Mouse (Mus musculus): Measurements from ENCODE around the gene Tmc5.

Gene Tmc5

DNA sequence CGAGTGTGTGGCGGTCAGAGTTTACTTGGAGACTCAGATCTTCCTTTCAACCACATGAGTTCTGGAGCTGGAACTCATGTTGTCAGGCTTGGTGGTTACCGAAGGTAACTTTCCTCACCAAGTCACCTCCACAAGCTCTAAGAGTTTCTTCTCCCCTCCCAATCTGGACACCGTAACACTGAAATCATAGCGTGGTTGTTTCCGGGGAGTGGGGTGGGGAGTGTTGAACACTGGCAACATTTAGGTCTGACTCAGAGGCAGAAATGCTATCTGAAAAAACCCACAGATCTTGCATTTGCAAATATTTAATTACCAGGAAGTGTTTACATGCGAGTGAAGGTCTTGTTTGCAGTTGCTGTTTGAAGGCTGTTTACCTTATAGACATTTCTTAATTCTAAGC is 12.7 kb downstream of the Tmc5 start:
- intact Hi-C loops (cut with DNase I), result no loop called here

DNA sequence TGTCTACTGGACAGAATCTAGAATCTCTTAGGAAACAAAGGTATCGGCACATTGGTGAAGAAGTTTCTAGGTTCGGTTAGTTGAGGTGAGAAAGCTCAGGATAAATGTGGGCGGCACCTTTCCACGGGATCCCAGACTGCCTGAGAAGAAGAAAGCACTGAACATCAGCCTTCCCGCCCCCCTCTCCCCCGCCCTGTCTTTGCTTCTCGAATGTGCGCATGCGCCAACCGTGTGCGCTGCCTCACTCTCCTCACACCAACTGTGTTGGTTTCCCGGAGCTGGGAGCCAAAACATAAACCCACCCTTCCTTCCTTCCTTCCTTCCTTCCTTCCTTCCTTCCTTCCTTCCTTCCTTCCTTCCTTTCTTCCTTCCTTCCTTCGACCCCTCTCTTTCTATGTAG is 13.6 kb downstream of the Tmc5 start:
- intact Hi-C loops (cut with DNase I), result no loop called here

DNA sequence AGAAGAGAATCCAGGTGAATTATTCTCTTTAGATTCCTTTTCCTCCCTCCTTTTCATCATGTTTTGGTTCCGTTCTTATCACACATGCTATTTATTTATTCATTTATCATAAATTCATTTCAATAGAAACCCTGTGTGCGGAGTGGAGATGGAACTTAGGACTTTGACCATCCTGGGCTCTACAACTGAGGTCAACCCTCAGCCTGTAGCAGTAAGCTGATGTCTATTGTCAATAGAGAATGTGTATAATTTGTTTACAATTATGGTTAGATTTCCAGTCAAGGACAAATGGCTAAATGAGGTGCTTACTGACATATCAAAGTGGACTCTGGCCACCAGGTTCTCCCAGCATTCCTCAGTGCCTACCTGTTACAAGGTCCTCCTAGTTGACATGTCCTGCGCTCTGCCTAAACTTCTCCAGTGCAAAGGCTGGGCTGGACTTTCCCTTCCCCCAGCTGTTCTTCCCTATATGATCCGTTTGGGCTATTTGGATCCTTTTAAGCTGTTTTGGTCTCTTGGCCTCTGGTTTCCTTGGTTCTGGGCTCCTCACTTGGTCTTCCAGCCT is 14.2 kb downstream of the Tmc5 start:
- intact Hi-C loops (cut with DNase I), result no loop called here

DNA sequence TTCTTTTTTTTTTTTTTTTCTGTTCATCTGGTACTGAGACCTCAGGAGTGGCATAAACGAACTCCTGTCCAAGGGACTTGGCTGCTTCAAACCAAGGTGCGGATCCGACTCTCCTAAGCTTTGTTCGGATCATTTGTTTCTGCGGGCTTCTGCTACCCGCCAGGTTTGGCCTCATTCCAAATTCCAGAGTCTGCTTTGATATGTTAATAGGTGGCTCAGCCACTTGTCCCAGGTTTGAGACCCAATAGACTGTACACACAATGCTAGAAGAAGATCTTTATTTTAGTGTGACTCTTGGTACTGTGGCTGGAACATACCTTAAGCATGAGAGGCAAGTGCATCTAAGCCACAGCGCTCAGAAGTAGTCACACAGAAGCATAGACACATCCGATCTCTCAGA is 14.8 kb downstream of the Tmc5 start:
- intact Hi-C loops (cut with DNase I), result no loop called here

DNA sequence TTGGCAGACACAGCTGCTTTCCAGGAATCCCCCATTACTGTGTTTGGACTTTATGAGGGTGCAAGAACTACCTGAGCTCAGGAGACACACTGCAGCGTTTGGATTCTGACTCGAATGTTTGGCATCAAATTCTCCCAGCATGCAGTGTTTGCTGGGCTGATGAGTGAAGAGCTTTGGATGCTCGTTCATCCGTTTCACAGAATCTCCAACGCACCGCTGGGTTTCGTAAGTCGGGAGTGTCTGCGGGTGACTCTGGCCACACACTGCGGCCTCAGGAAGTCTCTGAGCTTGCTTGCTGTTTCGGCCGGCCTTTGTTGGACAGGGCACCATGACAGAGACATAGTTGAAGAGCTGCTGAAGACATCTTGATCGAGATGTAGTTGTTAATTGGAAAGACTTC is 17.0 kb downstream of the Tmc5 start:
- intact Hi-C loops (cut with DNase I), result no loop called here

DNA sequence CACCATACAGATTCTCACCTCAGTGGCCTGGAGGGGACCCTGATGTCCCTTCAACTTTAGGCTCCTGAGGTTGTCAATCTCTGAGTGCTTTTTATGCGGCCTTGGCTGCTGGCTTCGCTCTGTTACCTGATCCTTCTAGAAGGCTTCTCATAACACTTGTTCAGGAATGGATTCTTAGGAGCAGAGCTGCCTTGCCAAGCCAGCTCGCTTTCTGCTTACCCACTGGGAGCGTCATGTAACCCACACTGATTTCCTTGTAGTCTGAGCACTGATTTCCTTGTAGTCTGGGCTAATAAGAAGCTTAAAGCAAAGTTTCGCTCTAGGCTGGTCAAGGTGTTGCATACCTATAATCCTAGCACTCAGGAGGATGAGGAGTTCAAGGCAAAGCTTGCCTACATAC is 21.0 kb downstream of the Tmc5 start:
- intact Hi-C loops (cut with DNase I), result no loop called here

DNA sequence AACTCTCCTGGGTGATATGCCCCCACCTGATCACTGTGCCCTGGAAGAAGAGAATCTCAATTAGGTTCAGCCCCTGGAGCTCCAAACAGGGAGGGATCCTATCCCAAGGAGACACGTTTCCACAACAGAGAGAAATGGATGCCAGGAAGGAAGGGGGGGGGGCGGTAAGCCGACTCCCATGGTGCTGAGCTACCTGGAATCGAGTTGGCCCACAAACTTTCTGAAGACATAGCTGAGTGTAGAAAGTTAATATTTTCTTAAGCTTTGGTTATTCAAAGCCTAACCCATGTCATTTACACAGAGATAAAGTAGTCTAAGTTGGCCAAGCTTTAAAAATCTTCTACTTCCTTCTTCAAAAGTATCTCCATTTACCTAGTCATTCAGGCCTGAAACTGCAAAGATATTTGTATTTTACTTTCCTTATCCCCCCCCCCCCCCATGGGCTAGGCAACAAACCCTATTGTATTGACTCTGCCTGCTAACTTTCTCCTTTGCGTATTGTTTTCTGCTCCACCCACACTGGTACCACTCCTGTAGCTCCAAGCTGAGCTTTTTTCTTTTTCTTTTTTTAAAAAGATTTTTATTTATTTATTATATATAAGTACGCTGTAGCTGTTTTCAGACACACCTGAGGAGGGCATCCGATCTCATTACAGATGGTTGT is 23.3 kb downstream of the Tmc5 start:
- intact Hi-C loops (cut with DNase I), result no loop called here

DNA sequence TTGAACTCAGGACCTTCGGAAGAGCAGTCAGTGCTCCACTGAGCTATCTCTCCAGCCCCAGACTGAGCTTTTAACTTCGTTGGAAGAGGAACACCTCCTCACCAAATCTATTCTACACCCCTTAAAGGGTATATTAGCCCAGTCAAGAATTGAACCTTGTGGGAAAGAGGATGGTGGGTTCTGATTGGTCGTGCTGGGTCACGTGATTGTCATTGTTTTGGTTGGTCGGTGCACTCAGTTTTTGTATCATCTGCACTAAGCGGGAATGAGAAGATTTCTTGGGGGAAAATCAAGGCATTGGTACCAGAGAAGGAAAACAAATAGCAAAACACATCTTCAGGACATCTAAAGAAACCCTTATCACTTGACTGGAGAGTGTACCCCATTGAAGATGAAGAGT is 24.0 kb downstream of the Tmc5 start:
- intact Hi-C loops (cut with DNase I), result no loop called here

DNA sequence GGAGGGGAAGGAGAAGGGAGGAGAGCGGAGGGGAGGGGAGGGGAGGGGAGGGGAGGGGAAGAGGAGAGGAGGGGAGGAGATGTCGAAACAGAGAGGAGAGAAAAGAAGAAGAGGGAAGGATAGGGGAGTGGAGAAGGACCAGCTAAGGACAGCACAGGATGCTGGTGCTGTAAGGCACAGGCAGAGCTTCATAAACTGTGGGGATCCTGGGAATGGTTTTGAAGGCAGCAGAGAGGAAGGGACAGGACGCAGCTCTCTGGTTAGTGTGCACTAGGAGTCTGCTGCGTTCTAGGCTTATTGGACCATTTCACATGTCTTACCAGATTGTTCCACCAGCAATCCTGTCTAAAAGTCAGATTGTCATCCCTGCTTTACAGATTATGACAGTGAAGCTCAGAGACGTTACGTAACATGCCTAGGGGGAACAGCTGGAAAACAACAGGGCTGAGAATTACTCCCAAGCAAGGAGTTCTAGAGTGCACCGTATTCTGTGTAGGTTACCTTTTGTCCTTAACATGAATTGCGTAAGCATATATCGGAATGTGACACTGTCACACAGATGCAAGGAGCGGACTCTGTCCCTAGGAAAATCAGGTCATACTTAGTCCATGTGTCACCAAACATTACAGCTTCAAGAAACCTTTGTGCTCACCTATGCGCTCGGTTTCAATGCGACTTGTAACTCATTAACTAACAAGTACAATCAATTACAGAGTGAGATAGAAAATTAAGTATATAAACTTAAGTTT is 30.6 kb downstream of the Tmc5 start:
- intact Hi-C loops (cut with DNase I), result no loop called here

DNA sequence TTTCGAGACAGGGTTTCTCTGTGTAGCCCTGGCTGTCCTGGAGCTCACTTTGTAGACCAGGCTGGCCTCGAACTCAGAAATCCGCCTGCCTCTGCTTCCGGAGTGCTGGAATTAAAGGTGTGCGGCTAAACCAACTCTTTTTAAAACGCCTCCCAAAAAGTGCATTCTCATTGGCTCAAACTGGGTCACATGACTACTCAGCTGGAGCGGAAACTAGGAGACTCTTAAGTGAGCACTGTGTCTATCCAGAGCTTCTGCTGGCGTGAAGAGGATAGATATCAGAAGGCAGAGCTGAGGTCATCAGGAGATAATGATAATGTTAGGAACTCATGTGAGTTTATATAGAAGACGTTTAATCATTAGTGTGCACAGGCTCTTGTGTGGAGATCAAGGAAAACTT is 36.0 kb downstream of the Tmc5 start:
- intact Hi-C loops (cut with DNase I), result no loop called here

DNA sequence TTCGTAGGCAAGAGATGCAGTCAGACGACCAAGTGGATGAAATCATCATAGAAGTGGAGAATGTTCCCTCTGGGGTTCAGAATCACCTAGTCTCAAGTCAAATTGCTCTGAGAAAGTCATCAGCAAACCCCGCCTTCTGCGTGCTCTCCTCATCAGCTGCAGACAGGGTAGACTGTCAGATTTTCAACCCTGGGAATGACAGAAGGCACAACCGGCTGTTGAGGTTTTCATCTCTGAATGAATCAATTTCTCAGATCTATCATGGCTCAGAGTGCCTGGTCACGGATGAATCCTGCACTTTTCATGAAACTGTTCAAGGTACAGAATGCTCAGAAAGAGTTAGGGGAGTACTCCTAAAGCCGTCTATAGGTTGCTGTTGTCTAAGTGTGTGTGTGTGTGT is 36.9 kb downstream of the Tmc5 start:
- intact Hi-C loops (cut with DNase I), result no loop called here

DNA sequence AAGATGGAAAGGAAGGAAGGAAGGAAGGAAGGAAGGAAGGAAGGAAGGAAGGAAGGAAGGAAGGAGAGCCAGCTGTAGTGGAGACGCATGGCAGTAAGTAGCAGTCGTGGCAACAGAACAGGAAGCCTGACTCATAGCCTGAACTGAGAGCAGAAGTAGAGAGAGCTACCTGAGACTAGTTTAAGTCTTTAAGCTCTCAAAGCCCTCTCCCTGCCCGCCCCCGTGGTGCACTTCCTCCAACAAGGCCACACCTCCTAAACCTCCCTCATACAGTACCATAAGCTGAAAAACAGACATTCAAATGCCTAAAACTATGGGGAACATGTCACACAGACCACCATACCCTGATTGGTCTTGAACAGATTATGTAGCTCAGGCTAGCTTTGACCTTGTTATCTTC is 40.4 kb downstream of the Tmc5 start:
- intact Hi-C loops (cut with DNase I), result no loop called here

DNA sequence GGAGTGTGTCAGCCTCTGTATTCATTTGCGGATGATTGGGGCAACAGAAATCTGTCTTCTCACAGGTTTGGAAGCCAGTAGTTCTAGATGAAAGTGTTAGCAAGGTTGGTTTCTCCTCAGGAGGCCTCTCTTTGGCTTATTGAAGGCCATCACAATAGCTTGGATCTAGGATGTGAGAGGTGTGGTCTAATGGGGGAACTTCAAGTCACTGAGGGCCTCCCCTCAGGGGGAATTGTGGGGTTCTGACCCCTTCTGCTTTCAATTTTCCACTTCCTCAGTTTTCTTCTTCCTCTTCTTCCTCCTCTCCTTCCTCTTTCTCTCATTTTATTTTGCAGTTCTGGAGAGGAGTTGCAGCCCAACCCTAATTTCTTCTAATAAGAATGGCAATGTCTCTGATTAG is 49.1 kb downstream of the Tmc5 start:
- intact Hi-C loops (cut with DNase I), result no loop called here

DNA sequence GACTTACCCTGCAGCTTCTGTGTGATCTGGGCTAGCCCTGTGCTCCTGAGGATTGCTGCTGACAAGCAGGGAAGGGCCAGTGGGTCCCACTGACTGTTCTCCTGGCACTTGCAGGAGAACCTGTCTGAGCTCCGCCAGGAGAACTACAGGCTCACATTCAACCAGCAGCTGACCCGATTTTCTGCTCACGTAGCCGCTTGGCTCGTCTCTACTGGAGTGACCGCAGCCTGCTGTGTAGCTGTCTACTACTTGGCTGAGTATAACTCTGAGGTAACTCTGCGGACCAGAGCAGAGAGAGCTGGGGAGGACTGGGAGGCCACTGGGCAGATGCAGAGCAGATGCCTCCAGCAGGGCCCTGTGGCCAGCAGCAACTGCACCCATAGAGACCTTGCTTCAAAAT is 52.2 kb downstream of the Tmc5 start:
- intact Hi-C loops (cut with DNase I), result no loop called here

DNA sequence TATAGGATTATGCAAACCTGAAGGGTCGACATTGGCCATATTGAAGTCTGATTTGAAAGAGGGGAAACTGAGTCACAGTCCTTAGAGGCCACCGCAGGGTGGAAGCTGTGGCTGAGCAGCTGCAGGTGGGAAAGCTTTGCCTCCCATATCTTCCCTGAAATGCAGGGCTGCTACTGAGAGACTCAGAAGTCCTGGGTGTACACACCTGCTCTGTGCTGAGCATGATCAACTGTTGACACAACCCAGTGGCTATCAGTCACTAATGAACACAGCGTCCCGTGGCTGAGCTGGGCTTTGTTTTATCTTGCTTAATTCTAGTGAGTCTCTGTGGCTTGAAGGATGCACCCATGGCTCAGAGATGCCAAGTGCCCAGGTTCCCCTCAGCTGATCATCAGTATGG is 53.0 kb downstream of the Tmc5 start:
- intact Hi-C loops (cut with DNase I), result no loop called here

DNA sequence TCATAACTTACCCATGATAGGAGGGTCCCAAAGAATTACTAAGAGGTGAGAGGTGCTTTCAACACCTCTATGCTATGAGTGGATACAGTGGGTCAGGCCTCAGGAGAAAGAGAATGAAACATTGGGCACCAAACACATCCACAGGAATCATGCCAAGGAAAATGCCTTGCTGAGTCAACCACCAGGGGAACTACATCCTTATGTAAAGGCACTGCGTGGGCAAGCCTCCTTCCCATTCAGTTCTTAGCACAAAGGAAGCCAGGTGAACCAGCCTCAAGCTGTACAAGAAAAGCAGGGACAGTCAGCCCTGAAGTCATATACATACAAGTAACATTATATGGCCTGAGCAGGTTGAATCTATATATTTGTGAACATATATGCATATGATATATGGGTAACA is 53.8 kb downstream of the Tmc5 start:
- intact Hi-C loops (cut with DNase I), result no loop called here

DNA sequence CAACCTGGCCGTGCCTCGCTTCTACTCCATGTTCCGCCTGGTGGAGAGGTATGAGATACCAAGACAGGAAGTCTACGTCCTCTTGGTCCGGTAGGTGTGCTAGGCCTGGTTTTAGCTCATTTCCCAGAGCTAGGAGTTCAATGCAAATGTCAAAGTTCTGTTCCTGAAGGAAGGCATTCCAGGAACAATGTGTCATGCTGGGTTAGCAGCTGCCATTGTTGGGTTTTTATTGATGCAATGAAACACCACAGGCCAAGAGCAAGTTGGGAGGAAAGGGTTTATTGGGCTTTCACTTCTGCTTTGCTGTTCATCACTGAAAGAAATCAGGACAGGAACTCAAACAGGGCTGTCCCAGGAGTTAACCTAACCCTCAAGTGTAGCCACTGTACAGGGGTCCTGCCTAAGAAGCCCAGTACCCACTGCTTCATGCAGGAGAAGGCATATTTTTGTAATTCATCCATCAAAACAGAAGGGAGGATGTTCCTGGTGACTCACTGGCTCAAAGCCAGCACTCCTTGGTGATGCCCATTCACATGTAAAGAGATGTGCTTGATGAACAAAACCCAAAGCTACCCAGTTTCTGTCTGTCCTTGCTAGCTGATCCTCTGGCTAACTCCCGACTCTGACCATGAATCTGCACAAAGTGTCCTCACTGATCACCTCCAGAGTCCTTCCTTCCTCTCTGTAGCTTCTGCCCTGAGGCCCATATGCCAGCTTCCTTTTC is 55.6 kb downstream of the Tmc5 start:
- intact Hi-C loops (cut with DNase I), result no loop called here

DNA sequence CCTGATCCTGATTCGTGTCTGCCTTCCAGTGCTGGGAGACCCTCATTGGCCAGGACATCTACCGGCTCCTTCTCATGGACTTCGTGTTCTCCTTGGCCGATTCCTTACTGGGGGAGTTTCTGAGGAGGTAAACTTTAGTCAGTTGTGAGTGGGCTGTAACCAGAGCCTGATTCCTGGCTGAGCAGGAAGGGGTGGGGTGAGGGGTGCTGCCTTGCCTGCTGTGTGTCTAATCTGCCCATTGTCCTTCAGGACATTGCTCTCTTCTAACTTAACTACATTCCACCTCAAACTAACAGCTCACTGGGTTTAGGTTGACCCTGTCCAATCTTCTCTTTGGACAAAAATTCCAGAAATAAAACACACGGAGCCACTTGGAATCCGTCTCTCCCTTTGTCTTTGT is 59.6 kb downstream of the Tmc5 start:
- intact Hi-C loops (cut with DNase I), result no loop called here

DNA sequence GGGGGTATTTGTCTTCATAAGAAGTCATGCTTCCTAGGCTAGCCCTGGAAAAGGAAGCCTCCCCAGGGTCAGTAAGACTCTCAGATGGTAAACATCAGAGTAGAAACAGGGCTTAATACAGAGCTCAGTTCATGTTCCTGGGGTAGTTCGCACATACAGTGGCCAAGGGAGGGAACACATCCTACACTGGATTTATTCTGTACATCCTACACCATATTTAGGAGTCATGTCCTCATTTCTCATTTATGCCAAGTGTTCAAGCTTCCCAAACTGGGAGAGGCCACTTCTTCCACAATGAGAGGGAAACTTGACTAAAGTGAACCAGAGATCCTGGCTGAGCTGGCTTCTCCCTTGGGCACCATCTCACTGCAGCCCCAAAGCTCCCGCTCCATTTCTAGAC is 70.7 kb downstream of the Tmc5 start:
- intact Hi-C loops (cut with DNase I), result no loop called here

DNA sequence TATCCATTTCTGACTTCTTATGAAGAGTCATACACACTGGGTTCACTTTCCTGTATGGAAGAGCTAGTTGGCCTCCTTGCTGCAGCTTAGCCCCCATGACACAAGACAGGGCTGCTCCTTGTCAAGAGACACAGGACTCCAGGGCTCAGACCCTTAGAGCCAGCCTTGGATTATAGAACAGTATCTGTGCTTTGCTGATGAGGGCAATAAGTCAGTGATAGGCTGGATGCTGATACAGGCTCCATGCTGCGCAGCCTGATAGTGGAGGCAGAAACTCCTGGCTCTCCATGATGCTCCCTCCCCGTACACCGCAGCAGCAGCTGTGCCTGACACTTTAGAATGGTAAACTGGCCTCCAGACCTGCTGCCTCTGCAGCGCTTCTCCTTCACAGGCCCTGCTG is 73.0 kb downstream of the Tmc5 start:
- intact Hi-C loops (cut with DNase I), result no loop called here

DNA sequence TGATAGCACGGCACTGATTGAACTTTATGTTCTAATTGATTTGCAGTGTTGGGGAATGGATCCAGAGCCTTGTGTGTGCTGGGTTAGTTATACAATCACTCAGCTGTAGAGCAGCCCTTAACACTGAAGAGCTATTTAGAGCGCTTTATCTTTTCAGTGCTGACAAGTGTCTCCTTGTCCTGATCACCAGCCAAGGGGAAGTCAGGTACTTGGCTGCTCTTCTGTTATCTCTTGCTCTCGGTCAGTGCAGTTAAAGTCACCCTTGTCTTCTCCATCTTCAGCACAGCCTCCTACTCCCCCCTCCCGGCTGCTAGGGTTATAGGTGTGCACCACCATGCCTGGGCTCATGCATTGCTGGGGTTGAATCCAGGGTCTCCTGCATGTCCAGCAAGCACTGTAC is 79.7 kb downstream of the Tmc5 start:
- intact Hi-C loops (cut with DNase I), result no loop called here

DNA sequence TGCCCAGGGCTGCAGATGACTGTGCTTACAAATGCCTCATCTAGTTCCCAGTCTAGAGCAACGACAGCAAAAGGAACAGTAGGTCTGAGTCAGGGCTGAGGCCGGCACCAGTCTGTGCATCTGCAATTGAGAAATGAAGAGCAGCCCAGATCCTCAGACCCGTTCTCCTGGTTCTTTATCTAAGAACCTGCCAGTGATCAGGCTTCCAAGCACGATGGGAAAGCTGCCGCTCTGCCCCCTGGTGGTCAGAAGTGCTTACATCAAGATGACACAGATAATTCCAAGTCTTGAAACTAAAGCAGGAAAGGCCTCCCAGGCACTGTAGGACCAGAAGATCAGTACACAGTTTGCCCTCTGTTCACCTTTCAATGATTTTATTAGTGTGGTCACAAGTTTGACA is 91.1 kb downstream of the Tmc5 start:
- intact Hi-C loops (cut with DNase I), result no loop called here

Data from adrenal gland (tissue).